Mouse (Mus musculus) forebrain, embryonic 10.5 days (tissue): ENCODE measurements around the gene Mindy3. TPM values are rescaled to one million over a fixed set of nuclear protein-coding genes. Genes with fewer than 3 reads are reported as not detected.

Experiments
- DNase-seq: peaks from one replicate; pipeline ENCODE4 v3.0.0-alpha.2; 2017; ENCODE audit warnings: low spot score; ENCODE audit errors: extremely low spot score
- H3K27ac ChIP-seq: fragments of 300-500 bp; sonication (generic); 2 replicates; pipeline ENCODE4 v1.5.1; 2016; ENCODE audit warnings: mild to moderate bottlenecking
- H3K27me3 ChIP-seq: fragments of 300-500 bp; sonication (generic); 2 replicates; pipeline ENCODE4 v1.6.1; 2016; ENCODE audit warnings: mild to moderate bottlenecking; ENCODE audit not compliant: poor library complexity, severe bottlenecking
- H3K36me3 ChIP-seq: fragments of 300-500 bp; sonication (generic); replicated peaks from 2 replicates; pipeline ENCODE4 v1.6.1; 2016; ENCODE audit warnings: mild to moderate bottlenecking, moderate library complexity
- H3K4me1 ChIP-seq: fragments of 300-500 bp; sonication (generic); 2 replicates; pipeline ENCODE4 v1.6.1; 2016
- H3K4me3 ChIP-seq: fragments of 300-500 bp; sonication (generic); 2 replicates; pipeline ENCODE4 v1.5.1; 2016; ENCODE audit warnings: mild to moderate bottlenecking, moderate library complexity
- H3K9me3 ChIP-seq: fragments of 300-500 bp; sonication (generic); 2 replicates; pipeline ENCODE4 v1.6.1; 2016; ENCODE audit warnings: mild to moderate bottlenecking, moderate library complexity
- WGBS: fragments of 180-500 bp; shearing (Covaris S2); methylation state at CpG from one replicate; pipeline ENCODE4 v1.1.7; 2016; 5-methylcytosine and 5-hydroxymethylcytosine counted together
- polyA plus RNA-seq: library from polyadenylated mRNA; unstranded; fragments of >200 nt; fragmentation: Nextera tagmentation; extraction: Ambion mirVana; gene quantifications from 2 replicates; pipeline ENCODE4 v1.2.1, GENCODE M21; 2016

The Mindy3 gene
- polyA plus RNA-seq, 1 experiment from 2014 or later, result 31.6 TPM

- H3K36me3 ChIP-seq, result no peaks in the 10 kb centered on the region
- H3K4me3 ChIP-seq, result no peak overlapping the region
- WGBS, result 89% methylated on average over 3 of the region's 3 CpGs
- H3K27ac ChIP-seq, result no peak overlapping the region
- no peaks in the 10 kb centered on the region for H3K9me3 ChIP-seq
- H3K27me3 ChIP-seq, result no peaks in the 10 kb centered on the region
- no peaks in the 10 kb centered on the region for H3K4me1 ChIP-seq
- DNase-seq, result no peak
Observed at GRCm38 (mm10) chr2:12402469-12402868, 16.8 kb downstream of the Mindy3 start.

GRCm38 (mm10) chr2:12401137-12401536, 18.1 kb downstream of the Mindy3 start:
- H3K4me1 ChIP-seq, result no peaks in the 10 kb centered on the region
- no peak for DNase-seq
- 93% methylated on average over 1 of the region's 1 CpGs for WGBS
- no peak overlapping the region for H3K27ac ChIP-seq
- H3K9me3 ChIP-seq, result no peaks in the 10 kb centered on the region
- no peaks in the 10 kb centered on the region for H3K27me3 ChIP-seq
- H3K4me3 ChIP-seq, result no peak overlapping the region
- H3K36me3 ChIP-seq, result no peaks in the 10 kb centered on the region

GRCm38 (mm10) chr2:12389028-12389427, 30.2 kb downstream of the Mindy3 start:
- H3K27me3 ChIP-seq, result no peaks in the 10 kb centered on the region
- peaks cover 19% of the 10 kb centered on the region for H3K36me3 ChIP-seq
- no peak overlapping the region for H3K27ac ChIP-seq
- no peak overlapping the region for H3K4me3 ChIP-seq
- WGBS, result 51% methylated on average over 1 of the region's 1 CpGs
- H3K4me1 ChIP-seq, result no peaks in the 10 kb centered on the region
- no peaks in the 10 kb centered on the region for H3K9me3 ChIP-seq
- DNase-seq, result no peak

- no peak for DNase-seq
- WGBS, result 92% methylated on average over 4 of the region's 4 CpGs
- H3K9me3 ChIP-seq, result no peaks in the 10 kb centered on the region
- no peak overlapping the region for H3K4me3 ChIP-seq
- H3K27ac ChIP-seq, result no peak overlapping the region
- no peaks in the 10 kb centered on the region for H3K27me3 ChIP-seq
- H3K36me3 ChIP-seq, result peaks cover 19% of the 10 kb centered on the region
- no peaks in the 10 kb centered on the region for H3K4me1 ChIP-seq
Observed at GRCm38 (mm10) chr2:12388569-12388968, 30.7 kb downstream of the Mindy3 start.

GRCm38 (mm10) chr2:12384389-12384788, 34.9 kb downstream of the Mindy3 start:
- DNase-seq, result no peak
- no peak overlapping the region for H3K27ac ChIP-seq
- H3K36me3 ChIP-seq, result peaks cover 16% of the 10 kb centered on the region
- H3K27me3 ChIP-seq, result peaks cover 11% of the 10 kb centered on the region
- no peak overlapping the region for H3K4me3 ChIP-seq
- H3K4me1 ChIP-seq, result no peaks in the 10 kb centered on the region
- H3K9me3 ChIP-seq, result no peaks in the 10 kb centered on the region
- 94% methylated on average over 1 of the region's 1 CpGs for WGBS

GRCm38 (mm10) chr2:12382650-12383049, 36.6 kb downstream of the Mindy3 start:
- peaks cover 6% of the 10 kb centered on the region for H3K4me1 ChIP-seq
- peaks cover 23% of the 10 kb centered on the region for H3K27me3 ChIP-seq
- H3K9me3 ChIP-seq, result no peaks in the 10 kb centered on the region
- peaks cover 16% of the 10 kb centered on the region for H3K36me3 ChIP-seq
- WGBS, result 89% methylated on average over 4 of the region's 4 CpGs
- no peak overlapping the region for H3K4me3 ChIP-seq
- no peak overlapping the region for H3K27ac ChIP-seq
- DNase-seq, result no peak

- Histone ChIP-seq H3K27ac (no peak overlapping the region), H3K27me3 (peaks cover 29% of the 10 kb centered on the region), H3K9me3 (no peaks in the 10 kb centered on the region), H3K4me1 (peaks cover 15% of the 10 kb centered on the region), H3K36me3 (peaks cover 6% of the 10 kb centered on the region; the same call in 1 of the 2 replicates), H3K4me3 (no peak overlapping the region)
- no peak for DNase-seq
- 78% methylated on average over 2 of the region's 2 CpGs for WGBS
Observed at GRCm38 (mm10) chr2:12380233-12380632, 39.0 kb downstream of the Mindy3 start.

GRCm38 (mm10) chr2:12378591-12378990, 40.7 kb downstream of the Mindy3 start:
- DNase-seq, result no peak
- H3K4me3 ChIP-seq, result no peak overlapping the region
- 93% methylated on average over 5 of the region's 5 CpGs for WGBS
- no peaks in the 10 kb centered on the region for H3K36me3 ChIP-seq
- H3K9me3 ChIP-seq, result no peaks in the 10 kb centered on the region
- H3K4me1 ChIP-seq, result peaks cover 19% of the 10 kb centered on the region
- H3K27ac ChIP-seq, result no peak overlapping the region
- peaks cover 38% of the 10 kb centered on the region for H3K27me3 ChIP-seq

- Histone ChIP-seq H3K36me3 (no peaks in the 10 kb centered on the region), H3K27ac (no peak overlapping the region), H3K9me3 (no peaks in the 10 kb centered on the region), H3K4me1 (peaks cover 19% of the 10 kb centered on the region), H3K27me3 (peaks cover 38% of the 10 kb centered on the region), H3K4me3 (no peak overlapping the region)
- DNase-seq, result no peak
- 31% methylated on average over 1 of the region's 1 CpGs for WGBS
Observed at GRCm38 (mm10) chr2:12377024-12377423, 42.2 kb downstream of the Mindy3 start.

- Histone ChIP-seq H3K27ac (no peak overlapping the region), H3K4me3 (no peak overlapping the region), H3K36me3 (no peaks in the 10 kb centered on the region), H3K27me3 (peaks cover 15% of the 10 kb centered on the region), H3K4me1 (peaks cover 16% of the 10 kb centered on the region), H3K9me3 (no peaks in the 10 kb centered on the region)
- 96% methylated on average over 2 of the region's 2 CpGs for WGBS
- DNase-seq, result no peak
Observed at GRCm38 (mm10) chr2:12372883-12373282, 46.4 kb downstream of the Mindy3 start.

- Histone ChIP-seq H3K36me3 (no peaks in the 10 kb centered on the region), H3K4me1 (0 out of 2 replicates have a peak, but pooled peaks cover 4% of the 10 kb centered on the region), H3K9me3 (no peaks in the 10 kb centered on the region), H3K27ac (no peak overlapping the region), H3K4me3 (no peak overlapping the region), H3K27me3 (peaks cover 15% of the 10 kb centered on the region)
- no peak for DNase-seq
- WGBS, result 93% methylated on average over 4 of the region's 4 CpGs
Observed at GRCm38 (mm10) chr2:12371401-12371800, 47.9 kb downstream of the Mindy3 start.

GRCm38 (mm10) chr2:12368451-12368850, 50.8 kb downstream of the Mindy3 start:
- H3K36me3 ChIP-seq, result peaks cover 1% of the 10 kb centered on the region
- no peaks in the 10 kb centered on the region for H3K4me1 ChIP-seq
- no peak overlapping the region for H3K27ac ChIP-seq
- H3K4me3 ChIP-seq, result no peak overlapping the region
- H3K27me3 ChIP-seq, result no peaks in the 10 kb centered on the region
- WGBS, result 89% methylated on average over 2 of the region's 2 CpGs
- H3K9me3 ChIP-seq, result no peaks in the 10 kb centered on the region
- no peak for DNase-seq

GRCm38 (mm10) chr2:12368016-12368415, 51.3 kb downstream of the Mindy3 start:
- H3K27me3 ChIP-seq, result no peaks in the 10 kb centered on the region
- WGBS, result 80% methylated on average over 1 of the region's 1 CpGs
- H3K4me3 ChIP-seq, result no peak overlapping the region
- no peak overlapping the region for H3K27ac ChIP-seq
- H3K4me1 ChIP-seq, result no peaks in the 10 kb centered on the region
- H3K9me3 ChIP-seq, result no peaks in the 10 kb centered on the region
- peaks cover 3% of the 10 kb centered on the region for H3K36me3 ChIP-seq
- no peak for DNase-seq

GRCm38 (mm10) chr2:12361310-12361709, 58.0 kb downstream of the Mindy3 start:
- DNase-seq, result no peak
- Histone ChIP-seq H3K27me3 (no peaks in the 10 kb centered on the region), H3K27ac (no peak overlapping the region), H3K36me3 (peaks cover 33% of the 10 kb centered on the region), H3K4me1 (no peaks in the 10 kb centered on the region), H3K9me3 (no peaks in the 10 kb centered on the region), H3K4me3 (no peak overlapping the region)
- 69% methylated on average over 1 of the region's 1 CpGs for whole genome bisulfite sequencing
